Mouse (Mus musculus): ENCODE measurements around the gene Jmjd6.
A peak's percentile ranks its signal among the peaks of the same experiment; 100 is the strongest.
"Not testable (repeated sequence)": the region's sequence is repeated elsewhere in the genome, so short reads cannot be mapped to it uniquely, and the experiment has no call there.

The Jmjd6 gene

GRCm38 (mm10) chr11:116823885-116824284, 19.4 kb downstream of the Jmjd6 start:
- not testable (repeated sequence) for DNase-seq (ENCODE audit: low spot score)

GRCm38 (mm10) chr11:116823255-116823654, 20.0 kb downstream of the Jmjd6 start:
- no peak for DNase-seq (ENCODE audit: low spot score)

DNA sequence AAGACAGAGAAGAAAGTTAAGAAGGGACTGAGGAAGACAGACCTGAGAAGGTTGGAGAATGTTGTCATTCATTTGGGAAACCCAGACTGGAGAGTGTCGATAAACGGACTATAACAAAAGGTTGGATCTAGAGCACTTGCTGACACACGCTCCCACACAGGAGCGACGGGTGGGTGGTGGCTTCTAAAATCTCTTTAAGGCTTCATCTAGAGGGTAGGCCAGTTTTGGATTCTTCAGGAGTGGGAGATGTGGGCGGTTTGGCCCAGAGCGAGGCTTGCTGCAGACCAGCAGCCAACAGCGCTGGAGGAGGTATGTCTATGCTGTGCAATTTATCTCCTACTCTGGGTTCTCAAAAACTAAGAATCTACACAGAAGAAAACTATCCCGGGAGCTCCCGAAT, 20.6 kb downstream of the Jmjd6 start:
- no peak for DNase-seq (ENCODE audit: low spot score)

- DNase-seq (ENCODE audit: low spot score), result no peak
Observed at GRCm38 (mm10) chr11:116822215-116822614, 21.0 kb downstream of the Jmjd6 start.

- no peak for DNase-seq (ENCODE audit: low spot score)
Observed at GRCm38 (mm10) chr11:116821057-116821940, 21.9 kb downstream of the Jmjd6 start.

DNA sequence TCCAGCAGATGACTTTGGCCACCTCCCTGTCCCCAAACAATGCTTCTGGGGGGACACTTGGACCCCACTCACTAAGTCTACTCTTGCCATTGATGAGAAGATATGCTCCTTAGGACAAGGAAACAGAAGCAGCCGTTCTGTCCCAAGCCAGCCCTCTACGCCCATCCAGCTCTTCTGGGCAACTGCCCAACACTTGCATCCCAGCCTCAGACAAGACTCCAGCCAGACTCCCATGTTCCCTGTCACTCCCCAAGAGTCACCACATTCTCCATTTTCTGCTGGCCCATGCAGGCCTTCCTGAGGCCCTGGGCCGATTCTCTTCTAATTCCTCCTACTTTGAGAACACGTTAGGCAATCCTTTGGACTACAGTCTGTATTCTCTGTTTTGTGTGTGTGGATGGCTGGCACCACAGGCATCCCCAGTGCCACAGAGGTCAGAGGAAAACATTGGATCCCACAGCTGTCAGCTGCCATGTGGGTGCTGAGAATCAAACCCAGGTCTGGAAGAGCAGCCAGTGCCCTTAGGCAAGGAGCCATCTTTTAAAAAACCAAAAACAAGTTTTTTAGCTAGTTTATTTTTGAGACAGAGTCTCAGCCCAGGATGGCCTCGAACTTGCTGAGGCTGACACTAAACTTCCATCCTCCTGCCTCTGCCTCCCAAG, 23.2 kb downstream of the Jmjd6 start:
- no peak for DNase-seq (ENCODE audit: low spot score)

GRCm38 (mm10) chr11:116818722-116819121, 24.5 kb downstream of the Jmjd6 start:
- DNase-seq (ENCODE audit: low spot score), result no peak

DNA sequence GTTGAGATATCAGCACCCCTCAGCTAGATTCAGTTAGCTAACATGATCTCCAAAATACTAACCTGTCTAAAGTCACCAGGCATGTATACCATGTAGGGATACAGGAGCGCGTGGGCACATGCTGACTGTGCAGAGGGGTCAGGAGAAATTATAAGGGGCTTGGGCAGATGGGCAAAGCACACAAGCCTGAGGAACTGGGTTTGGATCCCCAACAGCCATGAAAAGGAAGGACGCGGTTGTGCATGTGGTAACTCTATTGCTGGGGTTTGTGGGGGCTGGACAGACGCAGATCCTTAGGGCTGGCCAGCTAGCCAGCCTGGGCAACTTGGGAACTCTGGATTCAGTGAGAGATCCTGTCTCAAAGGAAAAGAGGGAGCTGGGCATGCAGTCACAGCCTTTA, 25.7 kb downstream of the Jmjd6 start:
- DNase-seq (ENCODE audit: low spot score), result no peak

DNA sequence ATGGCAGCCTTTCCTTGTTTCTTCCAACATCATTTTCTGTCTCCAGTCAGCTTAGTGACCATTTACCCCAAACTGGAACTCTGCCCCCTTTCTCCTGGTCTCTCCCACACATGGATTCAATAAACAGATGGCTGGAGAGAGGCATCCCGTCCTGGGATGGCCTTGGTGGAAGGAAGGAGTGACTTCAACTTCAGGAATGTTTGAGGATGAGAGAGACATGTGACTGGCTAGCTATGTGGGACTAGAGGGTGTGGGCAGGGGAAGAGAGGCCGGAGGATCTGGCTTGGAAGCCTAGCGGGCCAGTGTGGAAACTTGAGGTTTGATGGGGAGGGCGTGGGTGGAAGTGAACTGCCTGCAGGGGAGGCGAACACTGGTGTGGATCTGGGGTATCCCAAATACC, 26.5 kb downstream of the Jmjd6 start:
- no peak for DNase-seq (ENCODE audit: low spot score)

- DNase-seq (ENCODE audit: low spot score), result no peak
Observed at GRCm38 (mm10) chr11:116814884-116815415, 28.3 kb downstream of the Jmjd6 start.

GRCm38 (mm10) chr11:116814076-116814883, 29.0 kb downstream of the Jmjd6 start:
- DNase-seq (ENCODE audit: low spot score), result no peak

- no peak for DNase-seq (ENCODE audit: low spot score)
Observed at GRCm38 (mm10) chr11:116813610-116814009, 29.6 kb downstream of the Jmjd6 start.

DNA sequence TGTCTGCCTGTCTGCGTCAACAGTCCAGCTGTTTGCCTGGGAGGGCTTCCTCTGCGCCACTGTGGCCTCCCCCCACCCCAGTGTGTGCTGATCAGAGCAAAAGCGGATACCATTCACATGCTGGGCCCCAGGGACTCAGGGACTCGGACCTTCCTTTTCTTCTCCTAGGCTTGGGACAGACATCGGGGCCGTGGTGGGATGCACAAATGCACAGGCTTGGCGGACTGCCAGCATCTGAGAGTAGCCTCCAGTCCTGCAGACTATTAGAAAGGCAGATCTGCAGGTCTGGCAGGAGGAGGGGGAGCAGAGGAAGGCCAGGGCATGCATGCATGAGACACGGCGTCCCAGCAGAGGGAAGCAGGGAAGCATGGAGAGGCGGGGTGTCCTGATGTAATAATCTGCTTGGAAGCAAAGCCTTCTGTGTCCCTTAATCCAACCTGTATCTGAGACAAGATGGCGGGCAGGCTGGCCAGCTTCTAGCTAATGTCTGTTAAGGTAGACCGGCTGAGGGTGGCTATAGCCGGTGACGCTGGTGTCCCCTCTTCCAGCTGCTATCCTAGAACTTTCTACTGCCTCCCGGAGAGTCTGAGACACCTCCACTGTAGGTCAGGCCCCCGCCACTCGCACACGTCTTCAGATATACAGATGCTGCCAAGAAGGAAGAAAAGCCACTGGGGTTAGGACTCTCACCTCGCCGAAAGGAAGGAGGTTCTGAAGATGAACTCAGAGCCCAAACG, 30.3 kb downstream of the Jmjd6 start:
- DNase-seq (ENCODE audit: low spot score), result no peak

GRCm38 (mm10) chr11:116810983-116811901, 32.0 kb downstream of the Jmjd6 start:
- no peak for DNase-seq (ENCODE audit: low spot score)

- DNase-seq (ENCODE audit: low spot score), result no peak
Observed at GRCm38 (mm10) chr11:116810528-116810927, 32.7 kb downstream of the Jmjd6 start.

DNA sequence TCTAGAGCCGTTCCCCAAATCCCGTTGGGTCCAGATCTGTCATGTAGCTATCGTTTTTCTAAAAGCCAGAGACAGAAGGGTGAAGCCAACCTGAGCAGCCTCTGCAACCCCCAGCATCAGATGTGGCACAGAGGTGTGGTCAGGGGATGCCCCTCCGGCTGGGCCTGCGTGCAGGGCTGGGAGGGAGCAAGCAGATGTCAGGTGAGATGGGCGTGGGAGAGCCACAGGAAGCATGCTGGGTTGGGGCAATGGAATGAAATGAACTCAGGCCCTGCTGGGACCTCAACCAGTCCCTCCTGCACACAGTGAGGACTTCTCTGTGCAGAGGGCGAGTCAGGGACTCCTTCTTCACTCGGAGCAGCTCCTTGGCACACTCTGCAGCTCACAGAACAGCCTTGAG, 33.7 kb downstream of the Jmjd6 start:
- DNase-seq (ENCODE audit: low spot score), result no peak

- no peak for DNase-seq (ENCODE audit: low spot score)
Observed at GRCm38 (mm10) chr11:116808811-116809395, 34.3 kb downstream of the Jmjd6 start.

DNA sequence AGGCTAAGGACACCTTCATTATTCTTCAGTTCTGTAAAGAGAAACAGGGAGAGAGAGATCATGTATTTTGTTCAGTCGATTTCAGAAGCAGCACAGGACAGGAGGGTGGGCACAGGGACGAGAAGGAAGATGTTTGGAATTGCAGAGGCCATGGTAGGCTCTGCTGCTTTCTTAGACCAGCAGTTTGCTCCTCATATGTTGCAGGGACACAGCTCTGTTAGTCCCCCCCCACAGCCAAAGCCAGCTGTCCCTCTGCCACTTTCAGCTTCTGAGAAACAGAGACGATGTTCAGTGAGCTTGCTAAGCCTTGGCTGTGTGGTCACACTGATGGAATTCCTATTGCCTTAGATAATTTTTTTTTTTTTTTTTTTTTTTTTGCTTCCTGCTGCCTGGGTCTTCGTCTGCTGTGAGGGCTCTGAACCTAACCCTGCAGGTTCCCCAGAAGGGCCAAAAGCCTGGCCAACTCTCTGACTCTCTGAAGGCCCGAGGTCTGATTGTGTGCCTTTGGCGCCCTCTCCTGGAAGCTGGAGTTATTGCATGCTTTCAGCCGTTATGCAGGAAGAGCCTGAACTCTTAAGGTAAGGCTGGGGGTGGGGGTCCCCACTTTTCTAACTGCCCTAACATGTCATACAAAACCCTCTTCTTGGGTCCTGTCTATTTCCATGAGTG, 35.2 kb downstream of the Jmjd6 start:
- DNase-seq (ENCODE audit: low spot score), result peak; percentile 73

- DNase-seq (ENCODE audit: low spot score), result no peak
Observed at GRCm38 (mm10) chr11:116807526-116807925, 35.7 kb downstream of the Jmjd6 start.

- no peak for DNase-seq (ENCODE audit: low spot score)
Observed at GRCm38 (mm10) chr11:116807116-116807515, 36.1 kb downstream of the Jmjd6 start.

Data from c-Kit-positive CD71-positive TER-119-positive erythroid progenitor cells, embryonic 14.5 days (primary cell).